Mouse (Mus musculus) intestine, embryonic 14.5 days (tissue): Measurements from ENCODE around the gene Arhgap11a. TPM values are rescaled to one million over a fixed set of nuclear protein-coding genes. Genes with fewer than 3 reads are reported as not detected.

ENCODE experiments used
- ATAC-seq: fragments of 200-750 bp; cut with Nextera tagmentation; replicated peaks from 2 replicates; pipeline ENCODE4 v1.8.0; 2017; ENCODE audit warnings: low read depth, moderate number of reproducible peaks, moderate TSS enrichment, moderate library complexity; ENCODE audit not compliant: low FRiP score, low TSS enrichment
- DNase-seq: peaks from one replicate; pipeline ENCODE4 v3.0.0-alpha.2; 2018; ENCODE audit warnings: low spot score
- H3K27ac ChIP-seq: fragments of 300-500 bp; sonication (generic); 2 replicates; pipeline ENCODE4 v1.5.1; 2014; ENCODE audit warnings: low read depth, mild to moderate bottlenecking, control low read depth
- H3K27me3 ChIP-seq: fragments of 300-500 bp; sonication (generic); replicated peaks from 2 replicates; pipeline ENCODE4 v1.6.1; 2014; ENCODE audit warnings: low read length, control low read depth; ENCODE audit not compliant: control insufficient read depth, insufficient read depth
- H3K36me3 ChIP-seq: fragments of 300-500 bp; sonication (generic); 2 replicates; pipeline ENCODE4 v1.6.1; 2014; ENCODE audit warnings: low read length, control low read depth; ENCODE audit not compliant: control insufficient read depth, insufficient read depth
- H3K4me1 ChIP-seq: fragments of 300-500 bp; sonication (generic); replicated peaks from 2 replicates; pipeline ENCODE4 v1.6.1; 2014; ENCODE audit warnings: low read length, control low read depth, mixed read lengths; ENCODE audit not compliant: control insufficient read depth, insufficient read depth
- H3K4me2 ChIP-seq: fragments of 300-500 bp; sonication (generic); 2 replicates; pipeline ENCODE4 v1.6.1; 2014; ENCODE audit warnings: low read length
- H3K4me3 ChIP-seq: fragments of 300-500 bp; sonication (generic); 2 replicates; pipeline ENCODE4 v1.5.1; 2014; ENCODE audit warnings: low read depth, low read length, control low read depth, mixed read lengths
- H3K9ac ChIP-seq: fragments of 300-500 bp; sonication (generic); 2 replicates; pipeline ENCODE4 v1.6.1; 2014; ENCODE audit warnings: mild to moderate bottlenecking, low read length
- H3K9me3 ChIP-seq: fragments of 300-500 bp; sonication (generic); 2 replicates; pipeline ENCODE4 v1.6.1; 2016; ENCODE audit warnings: low read length, control low read depth; ENCODE audit not compliant: control insufficient read depth
- WGBS: fragments of 180-500 bp; shearing (Covaris S2); extraction: QIAGEN DNeasy Blood & Tissue Kit; methylation state at CpG from one replicate; pipeline ENCODE4 v1.1.7; 2014; 5-methylcytosine and 5-hydroxymethylcytosine counted together
- polyA plus RNA-seq: library from polyadenylated mRNA; unstranded; fragments of >200 nt; fragmentation: Nextera tagmentation; extraction: Ambion mirVana; gene quantifications from 2 replicates; pipeline ENCODE4 v1.2.1, GENCODE M21; 2014

Gene Arhgap11a
- polyA plus RNA-seq, result 4.7 and 5.2 TPM in 2 replicates

DNA sequence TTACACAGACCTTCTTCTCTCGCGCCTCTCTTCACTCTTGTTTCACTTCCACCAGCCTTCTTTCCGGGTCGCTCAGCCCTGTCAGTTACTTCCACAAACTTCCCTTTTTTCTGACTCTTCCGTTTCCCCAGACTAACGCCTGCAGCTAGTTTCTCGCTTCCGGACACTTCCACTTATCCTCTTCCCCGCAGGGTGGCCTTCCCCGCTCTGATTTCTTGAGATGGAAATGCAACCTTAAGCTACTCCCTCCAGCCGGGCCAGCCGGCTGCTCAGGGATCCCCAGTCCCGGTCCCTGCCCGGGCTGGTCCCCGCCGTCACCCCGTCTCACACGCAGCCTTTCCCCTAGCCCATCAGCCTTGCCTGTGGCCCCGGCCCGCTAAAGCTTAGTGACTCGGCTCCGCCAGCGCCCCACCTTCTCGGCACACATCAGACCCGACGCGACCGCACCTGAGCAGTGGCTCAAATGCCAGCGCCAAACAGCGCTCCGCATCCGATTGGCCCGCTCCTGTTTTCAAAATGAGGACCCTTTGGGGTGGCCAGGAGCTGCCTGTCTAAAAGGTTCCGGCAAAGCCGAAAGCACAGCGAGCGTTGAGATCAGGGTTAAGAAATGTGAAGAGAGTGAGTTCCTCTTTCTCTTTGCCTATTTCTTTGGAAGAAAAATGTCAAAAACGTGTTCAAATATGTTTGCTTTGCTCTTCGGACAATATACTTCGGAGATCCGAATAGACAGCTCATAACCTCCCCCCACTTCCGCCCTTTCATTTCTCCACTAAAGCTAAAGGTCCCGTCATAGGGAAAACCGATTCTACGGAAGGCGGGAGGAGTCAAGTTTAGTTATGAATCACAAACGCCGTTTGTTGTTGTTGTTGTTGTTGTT is at the start of gene Arhgap11a:
Arhgap11a (minus strand) TSS at position 417 of the 877 bp plus-strand sequence.
- H3K4me2 ChIP-seq, result peak within 1 kb of the TSS; percentile 74
- H3K36me3 ChIP-seq, result peaks cover 19% of the 10 kb centered on the region
- peak; percentile 97 for DNase-seq
- no peaks in the 10 kb centered on the region for H3K9me3 ChIP-seq
- H3K9ac ChIP-seq, result peak within 1 kb of the TSS; percentile 73
- peaks cover 25% of the 10 kb centered on the region for H3K4me1 ChIP-seq
- no peaks in the 10 kb centered on the region for H3K27me3 ChIP-seq
- H3K4me3 ChIP-seq, result peak within 1 kb of the TSS; percentile 90
- WGBS, result under 1% methylated on average over 48 of the region's 48 CpGs
- peak; percentile 96 for ATAC-seq
- H3K27ac ChIP-seq, result peak within 1 kb of the TSS; percentile 87

DNA sequence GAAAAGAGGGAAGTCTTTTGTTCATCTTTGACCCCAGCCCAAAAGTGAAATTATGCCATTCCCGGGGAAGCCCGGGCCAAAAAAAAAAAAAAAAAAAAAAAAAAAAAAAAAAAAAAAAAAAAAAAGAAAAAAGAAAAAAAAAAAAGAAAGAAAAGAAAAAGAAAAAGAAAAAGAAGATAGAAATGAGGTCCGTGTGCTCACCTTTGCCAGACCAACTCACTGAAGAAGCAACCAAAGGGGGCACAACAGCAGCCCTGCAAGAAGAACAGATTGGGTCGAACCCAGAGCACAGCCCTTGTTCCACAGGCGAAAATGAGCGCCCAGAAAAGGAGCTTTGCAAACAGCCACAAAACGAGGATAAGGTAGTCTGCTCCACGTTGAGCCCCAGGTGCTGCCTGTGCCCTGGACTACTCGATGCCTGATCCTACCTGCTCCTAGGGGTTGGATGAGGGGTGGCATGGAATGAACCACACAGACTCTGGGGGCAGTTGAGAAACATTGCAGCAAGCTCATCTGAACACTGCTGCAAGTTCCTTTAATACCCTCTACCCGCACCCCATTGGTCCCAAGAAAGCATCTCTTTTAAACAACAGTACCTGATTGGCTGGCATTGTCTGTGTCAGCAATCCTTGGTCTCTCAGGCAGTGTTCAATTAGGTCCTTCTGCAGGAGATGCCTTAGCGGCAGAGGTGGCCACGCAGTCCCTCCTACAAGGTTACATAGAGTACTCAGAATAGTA is 45.1 kb upstream of the Arhgap11a start:
- 79% methylated on average over 10 of the region's 12 CpGs for WGBS
- ATAC-seq, result no peak
- Histone ChIP-seq H3K9ac (no peak overlapping the region), H3K4me1 (no peaks in the 10 kb centered on the region), H3K4me3 (no peak overlapping the region), H3K36me3 (no peaks in the 10 kb centered on the region), H3K4me2 (no peak overlapping the region), H3K9me3 (no peaks in the 10 kb centered on the region), H3K27me3 (no peaks in the 10 kb centered on the region), H3K27ac (no peak overlapping the region)
- no peak for DNase-seq

DNA sequence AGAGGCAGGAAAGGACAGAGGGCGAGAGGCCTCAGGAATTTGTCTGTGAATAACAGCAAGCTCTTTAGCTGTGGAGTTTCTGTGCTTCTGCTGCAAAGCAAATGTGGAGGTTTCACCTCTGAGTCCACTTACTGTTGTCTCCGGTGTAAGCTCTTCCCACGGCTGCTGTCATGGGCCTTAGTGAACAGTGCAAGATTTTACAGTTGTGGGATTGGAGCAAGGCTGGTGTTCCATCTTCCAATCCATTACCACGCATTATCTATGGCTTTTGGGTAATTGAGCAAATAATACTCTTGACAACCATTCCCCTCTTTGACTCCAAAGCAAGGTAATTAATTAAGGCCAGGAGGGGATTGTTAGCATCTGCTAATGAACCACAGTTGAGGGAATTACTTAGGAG is 38.7 kb upstream of the Arhgap11a start:
- no peak for DNase-seq
- no peak overlapping the region for H3K9ac ChIP-seq
- 80% methylated on average over 4 of the region's 4 CpGs for WGBS
- no peaks in the 10 kb centered on the region for H3K36me3 ChIP-seq
- no peaks in the 10 kb centered on the region for H3K27me3 ChIP-seq
- H3K27ac ChIP-seq, result no peak overlapping the region
- no peaks in the 10 kb centered on the region for H3K4me1 ChIP-seq
- no peaks in the 10 kb centered on the region for H3K9me3 ChIP-seq
- no peak for ATAC-seq
- no peak overlapping the region for H3K4me3 ChIP-seq
- no peak overlapping the region for H3K4me2 ChIP-seq

DNA sequence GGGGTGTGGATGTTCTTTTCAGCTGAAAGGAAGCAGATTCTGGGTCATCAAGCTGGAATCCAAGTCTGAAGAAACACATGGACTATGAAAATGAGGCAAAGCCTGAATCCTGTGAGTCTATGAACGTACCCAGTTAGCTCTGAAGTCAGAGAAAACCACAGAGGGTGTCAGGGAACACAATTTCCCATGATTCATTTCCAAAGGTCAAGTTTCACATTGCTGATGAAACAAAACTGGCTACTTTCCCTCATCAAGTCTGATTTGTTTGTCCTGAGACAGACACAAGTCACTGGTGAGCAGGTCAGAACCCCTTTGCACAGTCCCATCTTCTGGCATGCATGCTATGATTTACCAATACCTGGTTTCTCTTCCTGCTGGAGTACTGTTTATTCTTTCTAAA is 37.6 kb upstream of the Arhgap11a start:
- Histone ChIP-seq H3K36me3 (no peaks in the 10 kb centered on the region), H3K4me3 (no peak overlapping the region), H3K4me1 (no peaks in the 10 kb centered on the region), H3K9me3 (no peaks in the 10 kb centered on the region), H3K9ac (no peak overlapping the region), H3K4me2 (no peak overlapping the region), H3K27ac (no peak overlapping the region), H3K27me3 (no peaks in the 10 kb centered on the region)
- DNase-seq, result no peak
- WGBS, result 54% methylated on average over 1 of the region's 1 CpGs
- no peak for ATAC-seq

DNA sequence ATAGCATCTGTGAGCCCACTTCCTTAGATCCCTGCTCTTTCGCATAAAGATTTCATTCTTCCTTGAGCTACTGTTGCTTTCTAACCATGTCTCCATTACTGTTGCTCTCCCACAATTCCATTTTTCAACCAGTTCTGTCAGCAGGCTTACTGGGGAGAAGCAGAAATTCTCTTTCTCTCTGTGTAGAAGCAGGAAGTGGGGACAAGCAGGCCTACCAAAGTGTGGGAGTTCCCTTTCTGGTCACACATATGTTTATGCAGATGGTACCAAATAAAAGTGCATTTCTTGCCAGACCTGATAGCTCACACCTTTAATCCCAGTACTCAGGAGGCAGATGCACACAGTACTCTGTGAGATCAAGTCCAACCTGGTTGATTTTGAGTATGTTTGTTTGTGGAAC is 21.7 kb upstream of the Arhgap11a start:
- Histone ChIP-seq H3K4me2 (no peak overlapping the region), H3K4me1 (no peaks in the 10 kb centered on the region), H3K27ac (no peak overlapping the region), H3K4me3 (no peak overlapping the region), H3K9me3 (no peaks in the 10 kb centered on the region), H3K36me3 (no peaks in the 10 kb centered on the region), H3K27me3 (no peaks in the 10 kb centered on the region), H3K9ac (no peak overlapping the region)
- no peak for ATAC-seq
- 87% methylated on average over 1 of the region's 1 CpGs for WGBS
- no peak for DNase-seq

DNA sequence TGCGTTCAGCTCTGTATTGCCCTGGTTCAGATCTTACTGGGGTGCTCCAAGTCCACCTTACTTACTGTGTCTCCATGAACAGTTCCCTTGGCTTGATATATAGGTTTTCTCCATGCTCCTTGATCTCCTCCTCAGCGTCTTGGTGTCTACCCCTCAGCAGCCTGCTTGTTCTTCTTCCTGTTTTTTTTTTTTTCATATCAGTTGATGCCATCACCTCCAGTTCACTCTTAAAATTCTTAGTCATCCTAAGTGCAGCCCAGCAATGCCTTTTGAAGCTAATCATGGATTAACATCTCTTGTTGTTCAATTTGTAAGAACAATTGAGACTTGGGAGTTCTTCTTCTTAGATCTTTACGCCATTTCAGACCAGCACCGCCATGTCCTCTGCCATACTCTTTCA is 19.9 kb upstream of the Arhgap11a start:
- Histone ChIP-seq H3K27me3 (no peaks in the 10 kb centered on the region), H3K9ac (no peak overlapping the region), H3K4me2 (no peak overlapping the region), H3K27ac (no peak overlapping the region), H3K9me3 (no peaks in the 10 kb centered on the region), H3K4me1 (no peaks in the 10 kb centered on the region), H3K4me3 (no peak overlapping the region), H3K36me3 (no peaks in the 10 kb centered on the region)
- no peak for DNase-seq
- ATAC-seq, result no peak
- 86% methylated on average over 4 of the region's 4 CpGs for WGBS

DNA sequence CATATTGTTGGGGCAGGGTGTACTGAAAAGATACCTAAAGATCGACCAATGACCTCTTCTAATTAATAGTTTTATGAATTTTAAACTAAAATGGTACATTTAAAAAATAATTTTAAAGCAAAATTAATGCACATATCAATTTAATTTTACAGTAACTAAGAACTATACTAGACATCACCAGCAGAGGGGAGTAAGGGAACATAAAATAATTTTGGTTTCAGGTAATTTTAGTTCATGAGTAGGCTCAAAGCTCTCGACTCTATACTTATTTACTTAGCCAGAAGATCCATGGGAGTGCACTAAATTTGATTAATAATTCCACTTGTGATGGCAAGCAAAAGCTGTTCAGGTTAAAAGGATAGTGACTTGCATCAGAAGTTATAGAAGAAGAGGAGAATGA is 17.7 kb upstream of the Arhgap11a start:
- Histone ChIP-seq H3K9me3 (no peaks in the 10 kb centered on the region), H3K27me3 (no peaks in the 10 kb centered on the region), H3K9ac (no peak overlapping the region), H3K4me1 (no peaks in the 10 kb centered on the region), H3K4me2 (no peak overlapping the region), H3K4me3 (no peak overlapping the region), H3K27ac (no peak overlapping the region), H3K36me3 (no peaks in the 10 kb centered on the region)
- WGBS, result 26% methylated on average over 2 of the region's 2 CpGs
- no peak for DNase-seq
- no peak for ATAC-seq

DNA sequence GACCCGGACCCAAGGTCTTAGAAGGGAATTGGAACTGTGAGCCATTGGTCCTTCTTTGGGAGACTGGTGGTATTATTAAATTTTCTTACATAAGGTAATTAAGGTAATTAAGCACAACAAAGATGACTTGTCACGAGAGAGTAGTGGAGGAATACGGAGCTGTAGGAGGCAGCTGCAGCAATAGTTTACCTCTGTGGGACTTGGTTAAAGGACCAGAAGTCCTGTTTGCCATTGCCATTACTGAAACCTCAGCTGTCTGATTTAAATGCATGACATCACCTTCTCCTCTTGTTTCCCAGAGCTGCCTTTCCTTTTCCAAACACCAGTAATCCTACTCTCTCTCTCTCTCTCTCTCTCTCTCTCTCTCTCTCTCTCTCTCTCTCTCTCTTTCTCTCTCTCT is 680 bp upstream of the Arhgap11a start:
- H3K4me1 ChIP-seq, result peaks cover 25% of the 10 kb centered on the region
- ATAC-seq, result peak; percentile 14; the same call in 1 of the 2 replicates
- no peaks in the 10 kb centered on the region for H3K9me3 ChIP-seq
- H3K4me3 ChIP-seq, result peak overlapping the region; percentile 90
- H3K27me3 ChIP-seq, result no peaks in the 10 kb centered on the region
- H3K36me3 ChIP-seq, result peaks cover 12% of the 10 kb centered on the region
- H3K27ac ChIP-seq, result peak overlapping the region; percentile 87; the same call in 1 of the 2 replicates
- peak overlapping the region; percentile 74 for H3K4me2 ChIP-seq
- peak overlapping the region; percentile 73 for H3K9ac ChIP-seq
- DNase-seq, result no peak
- 1% methylated on average over 3 of the region's 3 CpGs for WGBS
